Mouse (Mus musculus) forebrain, embryonic 15.5 days (tissue): ENCODE data around the gene Gm37240. TPM values are rescaled to one million over a fixed set of nuclear protein-coding genes. Genes with fewer than 3 reads are reported as not detected.
"Not testable (repeated sequence)": the region's sequence is repeated elsewhere in the genome, so short reads cannot be mapped to it uniquely, and the experiment has no call there.

Experiments used
- ATAC-seq: fragments of 200-750 bp; cut with Nextera tagmentation; replicated peaks from 2 replicates; pipeline ENCODE4 v1.8.0; 2017; ENCODE audit warnings: mild to moderate bottlenecking, moderate TSS enrichment, moderate library complexity
- H3K27ac ChIP-seq: fragments of 300-500 bp; sonication (generic); replicated peaks from 2 replicates; pipeline ENCODE4 v1.5.1; 2015; ENCODE audit warnings: mild to moderate bottlenecking, inconsistent platforms
- H3K27me3 ChIP-seq: fragments of 300-500 bp; sonication (generic); 2 replicates; pipeline ENCODE4 v1.6.1; 2015; ENCODE audit warnings: inconsistent platforms
- H3K36me3 ChIP-seq: fragments of 300-500 bp; sonication (generic); 2 replicates; pipeline ENCODE4 v1.6.1; 2015; ENCODE audit warnings: mild to moderate bottlenecking, inconsistent platforms
- H3K4me1 ChIP-seq: fragments of 300-500 bp; sonication (generic); 2 replicates; pipeline ENCODE4 v1.6.1; 2015; ENCODE audit warnings: inconsistent platforms
- H3K4me2 ChIP-seq: fragments of 300-500 bp; sonication (generic); replicated peaks from 2 replicates; pipeline ENCODE4 v1.6.1; 2015; ENCODE audit warnings: mild to moderate bottlenecking, inconsistent platforms
- H3K4me3 ChIP-seq: fragments of 300-500 bp; sonication (generic); 2 replicates; pipeline ENCODE4 v1.5.1; 2015; ENCODE audit warnings: mild to moderate bottlenecking, inconsistent platforms
- H3K9ac ChIP-seq: fragments of 300-500 bp; sonication (generic); replicated peaks from 2 replicates; pipeline ENCODE4 v1.6.1; 2015; ENCODE audit warnings: mild to moderate bottlenecking, inconsistent platforms
- H3K9me3 ChIP-seq: fragments of 300-500 bp; sonication (generic); 2 replicates; pipeline ENCODE4 v1.6.1; 2016; ENCODE audit warnings: inconsistent platforms
- WGBS: fragments of 180-500 bp; shearing (Covaris S2); methylation state at CpG from one replicate; pipeline ENCODE4 v1.1.7; 2015; ENCODE audit warnings: mixed read lengths; 5-methylcytosine and 5-hydroxymethylcytosine counted together
- polyA plus RNA-seq: library from polyadenylated mRNA; unstranded; fragments of >200 nt; fragmentation: Nextera tagmentation; extraction: Ambion mirVana; gene quantifications from 2 replicates; pipeline ENCODE4 v1.2.1, GENCODE M21; 2015

Gene Gm37240
- polyA plus RNA-seq, 1 experiment from 2014 or later, result 2.2 TPM

GRCm38 (mm10) chr3:84653557-84654245 lies 1233.6 kb downstream of the Gm37240 start:
- WGBS, result 32% methylated on average over 14 of the region's 14 CpGs
- Histone ChIP-seq H3K27ac (no peak overlapping the region), H3K9me3 (no peaks in the 10 kb centered on the region), H3K4me1 (peaks cover 20% of the 10 kb centered on the region), H3K36me3 (no peaks in the 10 kb centered on the region), H3K4me3 (peak overlapping the region; percentile 19), H3K9ac (no peak overlapping the region), H3K27me3 (no peaks in the 10 kb centered on the region), H3K4me2 (peak overlapping the region; percentile 32)
- ATAC-seq, result no peak

GRCm38 (mm10) chr3:84652643-84653556 lies 1234.4 kb downstream of the Gm37240 start:
- no peaks in the 10 kb centered on the region for H3K36me3 ChIP-seq
- no peaks in the 10 kb centered on the region for H3K9me3 ChIP-seq
- WGBS, result 85% methylated on average over 12 of the region's 12 CpGs
- H3K4me1 ChIP-seq, result peaks cover 20% of the 10 kb centered on the region
- H3K27ac ChIP-seq, result no peak overlapping the region
- ATAC-seq, result no peak
- no peak overlapping the region for H3K9ac ChIP-seq
- no peaks in the 10 kb centered on the region for H3K27me3 ChIP-seq
- H3K4me3 ChIP-seq, result no peak overlapping the region
- H3K4me2 ChIP-seq, result no peak overlapping the region

GRCm38 (mm10) chr3:84649578-84650327 lies 1237.6 kb downstream of the Gm37240 start:
- H3K9me3 ChIP-seq, result no peaks in the 10 kb centered on the region
- no peak overlapping the region for H3K9ac ChIP-seq
- no peak for ATAC-seq
- H3K27me3 ChIP-seq, result no peaks in the 10 kb centered on the region
- H3K4me3 ChIP-seq, result no peak overlapping the region
- no peak overlapping the region for H3K4me2 ChIP-seq
- peaks cover 19% of the 10 kb centered on the region for H3K4me1 ChIP-seq
- no peaks in the 10 kb centered on the region for H3K36me3 ChIP-seq
- WGBS, result 90% methylated on average over 12 of the region's 12 CpGs
- no peak overlapping the region for H3K27ac ChIP-seq

GRCm38 (mm10) chr3:84648069-84648468 lies 1239.2 kb downstream of the Gm37240 start:
- H3K9ac ChIP-seq, H3K4me1 ChIP-seq, H3K27me3 ChIP-seq, H3K36me3 ChIP-seq, H3K27ac ChIP-seq, H3K9me3 ChIP-seq, ATAC-seq, H3K4me2 ChIP-seq, H3K4me3 ChIP-seq: not testable (repeated sequence)
- 73% methylated on average over 4 of the region's 4 CpGs for WGBS

- 0 out of 2 replicates have a peak, but pooled peaks have one; percentile 29 for ATAC-seq
- WGBS, result 16% methylated on average over 4 of the region's 4 CpGs
- H3K4me1 ChIP-seq, result peaks cover 6% of the 10 kb centered on the region
Observed at GRCm38 (mm10) chr3:84647616-84648015, 1239.7 kb downstream of the Gm37240 start.

GRCm38 (mm10) chr3:84646331-84646845 lies 1240.9 kb downstream of the Gm37240 start:
- Histone ChIP-seq H3K4me3 (no peak overlapping the region), H3K4me1 (peaks cover 6% of the 10 kb centered on the region), H3K9me3 (no peaks in the 10 kb centered on the region), H3K9ac (no peak overlapping the region), H3K36me3 (no peaks in the 10 kb centered on the region), H3K27me3 (no peaks in the 10 kb centered on the region), H3K27ac (no peak overlapping the region), H3K4me2 (no peak overlapping the region)
- no peak for ATAC-seq
- 76% methylated on average over 8 of the region's 8 CpGs for WGBS

More at GRCm38 (mm10) chr3:84647616-84648015, 1239.7 kb downstream of the Gm37240 start:
- no peak overlapping the region for H3K4me2 ChIP-seq
- no peaks in the 10 kb centered on the region for H3K27me3 ChIP-seq
- H3K27ac ChIP-seq, result no peak overlapping the region
- no peaks in the 10 kb centered on the region for H3K9me3 ChIP-seq
- no peak overlapping the region for H3K4me3 ChIP-seq
- H3K36me3 ChIP-seq, result no peaks in the 10 kb centered on the region
- no peak overlapping the region for H3K9ac ChIP-seq

GRCm38 (mm10) chr3:84646007-84646290 lies 1241.4 kb downstream of the Gm37240 start:
- Histone ChIP-seq H3K4me2 (no peak overlapping the region), H3K9me3 (no peaks in the 10 kb centered on the region), H3K27me3 (no peaks in the 10 kb centered on the region), H3K9ac (no peak overlapping the region), H3K27ac (no peak overlapping the region), H3K4me3 (no peak overlapping the region), H3K36me3 (no peaks in the 10 kb centered on the region), H3K4me1 (peaks cover 6% of the 10 kb centered on the region)
- 92% methylated on average over 3 of the region's 3 CpGs for WGBS
- ATAC-seq, result no peak

GRCm38 (mm10) chr3:84645156-84646006 lies 1241.9 kb downstream of the Gm37240 start:
- H3K27me3 ChIP-seq, result no peaks in the 10 kb centered on the region
- WGBS, result 85% methylated on average over 9 of the region's 9 CpGs
- H3K36me3 ChIP-seq, result no peaks in the 10 kb centered on the region
- no peak overlapping the region for H3K9ac ChIP-seq
- H3K4me3 ChIP-seq, result no peak overlapping the region
- H3K4me1 ChIP-seq, result peaks cover 6% of the 10 kb centered on the region
- no peak for ATAC-seq
- no peak overlapping the region for H3K4me2 ChIP-seq
- no peaks in the 10 kb centered on the region for H3K9me3 ChIP-seq
- H3K27ac ChIP-seq, result no peak overlapping the region

- H3K4me1 ChIP-seq, result peaks cover 6% of the 10 kb centered on the region
- H3K4me2 ChIP-seq, result no peak overlapping the region
- H3K27ac ChIP-seq, result no peak overlapping the region
- H3K9ac ChIP-seq, result no peak overlapping the region
- H3K27me3 ChIP-seq, result no peaks in the 10 kb centered on the region
- H3K4me3 ChIP-seq, result no peak overlapping the region
- no peak for ATAC-seq
- no peaks in the 10 kb centered on the region for H3K9me3 ChIP-seq
- no peaks in the 10 kb centered on the region for H3K36me3 ChIP-seq
- WGBS, result 56% methylated on average over 4 of the region's 4 CpGs
Observed at GRCm38 (mm10) chr3:84642942-84643341, 1244.4 kb downstream of the Gm37240 start.

- no peaks in the 10 kb centered on the region for H3K36me3 ChIP-seq
- H3K9ac ChIP-seq, result no peak overlapping the region
- H3K4me3 ChIP-seq, result no peak overlapping the region
- 80% methylated on average over 2 of the region's 2 CpGs for WGBS
- no peak overlapping the region for H3K27ac ChIP-seq
- ATAC-seq, result no peak
- H3K4me2 ChIP-seq, result no peak overlapping the region
- no peaks in the 10 kb centered on the region for H3K9me3 ChIP-seq
- H3K27me3 ChIP-seq, result no peaks in the 10 kb centered on the region
- H3K4me1 ChIP-seq, result no peaks in the 10 kb centered on the region
Observed at GRCm38 (mm10) chr3:84641391-84641790, 1245.9 kb downstream of the Gm37240 start.

- Histone ChIP-seq H3K27me3 (no peaks in the 10 kb centered on the region), H3K4me3 (no peak overlapping the region), H3K4me2 (no peak overlapping the region), H3K27ac (no peak overlapping the region), H3K9me3 (no peaks in the 10 kb centered on the region), H3K9ac (no peak overlapping the region), H3K36me3 (no peaks in the 10 kb centered on the region), H3K4me1 (no peaks in the 10 kb centered on the region)
- no peak for ATAC-seq
- 47% methylated on average over 6 of the region's 6 CpGs for WGBS
Observed at GRCm38 (mm10) chr3:84640536-84640935, 1246.8 kb downstream of the Gm37240 start.
